Mouse (Mus musculus) olfactory bulb, adult 2 months (tissue): ENCODE data around the gene Ubac2. TPM values are rescaled to one million over a fixed set of nuclear protein-coding genes. Genes with fewer than 3 reads are reported as not detected.

Experiments used
- H3K27ac ChIP-seq: fragments of 200-500 bp; 2 replicates; pipeline ENCODE4 v1.5.1; 2012; ENCODE audit warnings: low read depth, low read length; ENCODE audit not compliant: insufficient read depth
- H3K4me1 ChIP-seq: fragments of 200-500 bp; 2 replicates; pipeline ENCODE4 v1.6.1; 2012; ENCODE audit warnings: low read length; ENCODE audit not compliant: control insufficient read depth, insufficient read depth
- H3K4me3 ChIP-seq: fragments of 200-500 bp; 2 replicates; pipeline ENCODE4 v1.5.1; 2012; ENCODE audit warnings: mild to moderate bottlenecking, low read depth, low read length, moderate library complexity; ENCODE audit not compliant: insufficient read depth
- CTCF ChIP-seq: fragments of 200-500 bp; IDR thresholded peaks from 2 replicates; pipeline ENCODE4 v1.5.1; 2012; ENCODE audit warnings: low read depth, mild to moderate bottlenecking, low read length, moderate library complexity; ENCODE audit not compliant: insufficient read depth
- POLR2A ChIP-seq: fragments of 200-500 bp; IDR thresholded peaks from 2 replicates; pipeline ENCODE4 v1.6.1; 2012; ENCODE audit warnings: mild to moderate bottlenecking, low read depth, low read length, moderate library complexity; ENCODE audit not compliant: insufficient read depth
- WGBS: fragments of 180-500 bp; shearing (Covaris S2); methylation state at CpG from one replicate; pipeline ENCODE4 v1.1.7; 2018; 5-methylcytosine and 5-hydroxymethylcytosine counted together
- polyA plus RNA-seq: library from polyadenylated mRNA; stranded (reverse); fragments of >200 nt; gene quantifications from 2 replicates; pipeline ENCODE4 v1.2.4, GENCODE M21; 2012; ENCODE audit warnings: low replicate concordance; ENCODE audit not compliant: missing spikeins, insufficient read depth, insufficient read length

Ubac2 gene
- polyA plus RNA-seq, 1 experiment = not detected

DNA sequence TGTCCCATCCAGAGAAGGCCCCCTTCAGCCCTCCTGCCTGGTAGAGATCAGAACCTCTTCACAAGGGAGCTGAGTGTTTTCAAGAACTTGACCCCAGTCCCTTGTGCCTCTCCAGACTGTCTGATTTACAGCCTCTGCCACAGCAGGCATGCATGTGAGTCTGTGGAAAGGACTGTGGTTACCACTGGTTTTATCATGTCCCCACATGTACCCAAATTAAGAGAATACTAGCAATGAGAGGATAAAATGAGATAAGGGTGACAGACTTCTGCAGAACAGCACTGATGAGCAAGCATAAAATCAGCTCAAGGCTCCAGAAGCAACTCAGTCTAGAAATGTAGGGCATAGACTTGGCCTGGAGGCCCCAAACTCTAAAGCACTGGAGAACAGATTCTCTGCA is 145.5 kb downstream of the Ubac2 start:
- no peak overlapping the region for H3K27ac ChIP-seq
- no peaks in the 10 kb centered on the region for H3K4me1 ChIP-seq
- TF ChIP-seq CTCF (no peak), POLR2A (no peak)
- H3K4me3 ChIP-seq = no peak overlapping the region

DNA sequence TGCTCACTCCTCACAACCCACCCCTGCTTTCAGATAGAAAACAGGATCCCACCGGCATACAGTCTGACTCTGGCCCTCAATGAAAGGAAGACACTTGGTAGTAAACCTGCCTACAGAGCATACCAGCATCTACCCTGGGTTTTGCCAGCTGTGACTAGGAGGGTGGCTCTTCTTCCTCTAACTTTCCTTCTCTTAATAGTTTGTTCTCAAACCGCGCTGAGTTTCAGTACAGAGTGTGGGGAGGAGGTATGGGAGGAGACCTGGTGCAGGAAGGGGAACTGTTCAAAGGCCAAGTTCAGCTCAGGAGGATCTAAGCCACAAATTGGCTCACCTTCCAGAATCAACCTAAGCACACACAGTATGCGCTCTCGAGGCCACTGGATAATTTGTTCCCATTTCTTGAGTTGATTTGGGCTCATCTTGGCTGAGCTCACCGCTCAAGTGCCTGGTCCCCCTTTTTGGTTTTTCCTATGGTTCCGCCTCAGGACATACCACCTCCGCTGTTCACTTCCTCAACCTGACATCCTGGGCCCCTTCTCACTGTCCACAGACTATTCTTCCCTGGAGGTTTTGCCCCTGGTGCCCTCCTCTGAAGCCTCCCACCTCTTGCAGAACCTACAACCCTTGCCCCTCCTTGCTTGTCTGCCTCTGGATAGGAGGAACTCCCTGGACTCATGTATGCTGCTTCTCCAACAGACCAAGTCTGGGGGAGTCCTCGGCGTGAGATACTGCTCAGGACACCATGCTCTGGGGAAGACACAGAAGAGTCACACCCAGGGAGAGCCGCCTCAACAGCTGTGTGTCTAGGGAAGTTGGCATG is 150.7 kb downstream of the Ubac2 start:
- WGBS = 81% methylated on average over 11 of the region's 11 CpGs
- Histone ChIP-seq H3K27ac (no peak overlapping the region), H3K4me1 (peaks cover 5% of the 10 kb centered on the region; the same call in 1 of the 2 replicates), H3K4me3 (no peak overlapping the region)
- TF ChIP-seq POLR2A = no peak
- TF ChIP-seq CTCF = no peak

DNA sequence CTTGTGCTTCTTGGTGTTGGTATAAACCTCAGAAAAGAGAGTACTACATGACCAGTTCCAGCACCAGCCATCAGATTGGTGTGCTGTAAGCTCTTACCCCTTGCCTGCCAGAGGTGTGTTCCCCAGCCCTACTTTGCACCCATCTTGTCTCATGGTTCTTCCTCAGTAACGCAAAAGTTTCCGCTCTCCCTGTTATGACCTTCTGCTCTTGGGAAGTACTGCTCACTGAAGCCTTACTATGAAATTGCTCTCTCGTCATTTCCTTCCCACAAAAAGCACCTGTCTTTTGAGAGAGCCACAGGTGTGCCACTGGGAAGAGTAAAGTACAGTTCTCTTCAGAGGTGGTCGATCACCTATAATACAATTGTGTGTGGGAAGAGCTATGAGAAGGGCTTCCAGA is 151.4 kb downstream of the Ubac2 start:
- TF ChIP-seq CTCF = no peak
- TF ChIP-seq POLR2A = no peak
- no peak overlapping the region for H3K27ac ChIP-seq
- WGBS = 95% methylated on average over 4 of the region's 4 CpGs

DNA sequence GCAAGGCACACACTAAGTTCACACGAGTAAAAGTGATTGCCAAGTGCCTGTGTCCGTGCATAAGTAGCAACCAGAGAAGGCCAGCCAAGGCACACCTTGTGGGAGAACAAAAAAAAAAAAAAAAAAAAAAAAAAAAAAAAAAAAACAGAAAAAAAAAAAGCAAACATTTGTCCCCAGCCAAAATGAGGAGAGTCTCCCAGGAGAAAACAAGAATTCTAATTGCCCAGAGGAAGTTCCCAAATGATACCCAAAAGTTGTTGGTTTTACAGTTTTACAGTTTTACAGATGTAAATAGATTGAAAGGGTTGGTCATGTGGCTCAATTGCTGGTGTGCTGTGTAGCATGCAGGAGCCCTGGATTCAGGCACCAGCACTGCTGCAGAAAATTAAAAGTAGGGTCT is 153.6 kb downstream of the Ubac2 start:
- no peak overlapping the region for H3K4me3 ChIP-seq
- TF ChIP-seq POLR2A = no peak
- TF ChIP-seq CTCF = no peak
- peaks cover 5% of the 10 kb centered on the region; the same call in 1 of the 2 replicates for H3K4me1 ChIP-seq
- no peak overlapping the region for H3K27ac ChIP-seq
- WGBS = 82% methylated on average over 2 of the region's 2 CpGs

More for the DNA sequence above, 151.4 kb downstream of the Ubac2 start:
- H3K4me3 ChIP-seq = no peak overlapping the region
- H3K4me1 ChIP-seq = peaks cover 5% of the 10 kb centered on the region; the same call in 1 of the 2 replicates

DNA sequence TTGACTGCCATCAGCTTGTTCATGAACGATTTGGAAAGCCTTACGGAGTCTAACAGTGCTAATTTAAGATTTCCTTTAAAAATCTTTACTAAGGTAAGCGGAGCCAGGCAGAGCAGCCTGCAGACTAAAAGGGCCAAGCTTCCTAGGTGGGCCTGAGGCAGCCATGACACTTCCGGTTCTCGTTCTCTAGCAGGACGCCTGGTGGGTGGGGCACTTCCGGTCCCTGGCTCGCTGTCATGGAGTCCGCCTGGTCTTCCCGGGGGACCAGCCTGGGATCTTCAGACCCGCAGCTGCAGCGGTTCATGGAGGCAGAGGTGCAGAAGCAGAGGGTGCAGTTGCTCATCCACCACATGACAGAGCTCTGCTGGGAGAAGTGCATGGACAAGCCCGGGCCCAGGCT is 156.0 kb downstream of the Ubac2 start, which contains the start of gene Timm8a2:
Timm8a2 (plus strand) TSS at position 224 of the 400 bp plus-strand sequence.
- Histone ChIP-seq H3K4me3 (no peak within 1 kb of the TSS), H3K4me1 (peaks cover 1% of the 10 kb centered on the region; the same call in 1 of the 2 replicates), H3K27ac (no peak within 1 kb of the TSS)
- 96% methylated on average over 13 of the region's 13 CpGs for WGBS
- TF ChIP-seq POLR2A = no peak
- TF ChIP-seq CTCF = no peak

DNA sequence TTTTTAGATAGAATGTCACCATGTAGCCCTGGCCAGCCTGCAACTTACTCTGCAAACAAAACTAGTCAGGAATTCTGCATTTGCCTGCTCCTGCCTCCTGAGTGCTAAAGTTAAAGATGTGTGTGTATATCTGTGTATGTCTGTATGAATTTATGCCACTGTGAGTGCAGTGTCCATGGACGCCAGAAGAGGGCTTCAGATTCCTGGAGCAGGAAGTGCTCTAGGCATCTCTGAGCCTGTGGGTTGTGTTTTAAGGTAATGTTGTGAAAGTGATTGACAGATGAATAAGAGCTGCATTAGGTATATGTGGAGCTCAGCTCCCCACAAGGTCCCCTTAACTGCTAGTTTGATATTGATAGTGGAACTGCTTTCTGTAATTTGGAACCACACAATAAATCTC is 156.8 kb downstream of the Ubac2 start:
- WGBS = 100% methylated on average over 1 of the region's 1 CpGs

DNA sequence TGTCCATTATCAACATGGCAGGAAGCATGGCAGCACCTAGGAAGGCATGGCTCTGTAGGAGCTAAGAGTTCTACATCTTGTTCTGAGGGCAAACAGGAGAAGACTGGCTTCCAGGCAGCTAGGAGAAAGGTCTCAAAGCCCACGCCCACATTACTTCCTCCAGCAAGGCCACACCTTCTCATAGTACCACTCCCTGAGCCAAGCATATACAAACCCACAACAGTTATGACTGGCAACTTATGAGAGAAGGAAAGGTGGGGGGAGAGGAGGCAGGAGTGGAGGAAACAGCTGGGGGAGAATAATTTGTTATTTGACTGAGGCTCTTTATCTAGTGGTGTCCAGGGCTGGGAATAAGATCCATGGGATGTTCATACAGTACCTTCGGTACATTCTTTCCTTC is 157.4 kb downstream of the Ubac2 start:
- no peak overlapping the region for H3K4me3 ChIP-seq

More for the DNA sequence above, 156.8 kb downstream of the Ubac2 start:
- TF ChIP-seq CTCF (no peak), POLR2A (no peak)
- Histone ChIP-seq H3K4me3 (no peak overlapping the region), H3K4me1 (no peaks in the 10 kb centered on the region), H3K27ac (no peak overlapping the region)

DNA sequence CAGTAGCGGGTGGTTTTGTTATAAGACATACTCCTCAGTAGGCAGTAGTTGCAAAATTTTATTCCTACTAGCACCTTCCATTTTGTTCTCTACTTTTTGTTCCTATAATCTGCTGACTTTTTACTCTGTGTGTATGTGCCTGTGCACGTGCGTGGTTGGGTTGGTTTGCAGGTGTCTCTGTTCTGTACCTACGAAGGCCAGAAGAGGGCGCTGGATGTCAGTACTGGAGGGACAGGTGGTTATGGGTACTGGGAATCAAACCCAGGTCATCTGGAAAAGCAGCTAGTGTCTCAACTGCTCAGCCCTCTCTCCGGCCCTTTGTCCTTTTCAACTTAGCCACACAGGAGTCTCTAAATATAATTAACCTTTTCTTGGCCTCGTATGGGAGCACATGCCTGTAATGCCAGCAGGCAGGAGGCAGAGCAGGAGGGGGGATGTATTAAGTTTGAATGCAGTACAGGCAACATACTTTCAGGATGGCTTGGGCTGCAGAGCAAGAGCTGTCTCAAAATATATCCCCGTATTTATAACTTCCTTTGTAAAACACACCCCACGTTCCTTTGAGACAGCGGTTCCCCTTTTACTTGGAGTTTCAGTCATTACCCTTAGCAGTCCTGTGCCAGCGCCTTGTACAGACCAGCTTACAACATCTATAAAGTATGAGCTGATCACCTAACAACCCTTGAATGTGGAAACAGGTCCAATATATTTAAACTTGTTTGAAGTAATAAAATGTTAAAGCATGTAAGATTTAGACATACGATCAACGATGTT is 160.6 kb downstream of the Ubac2 start:
- Histone ChIP-seq H3K4me3 (no peak overlapping the region), H3K27ac (no peak overlapping the region), H3K4me1 (no peaks in the 10 kb centered on the region)
- 87% methylated on average over 13 of the region's 13 CpGs for WGBS
- no peak for TF ChIP-seq CTCF
- no peak for TF ChIP-seq POLR2A

More for the DNA sequence above, 157.4 kb downstream of the Ubac2 start:
- no peaks in the 10 kb centered on the region for H3K4me1 ChIP-seq
- TF ChIP-seq CTCF = no peak
- TF ChIP-seq POLR2A = no peak
- no peak overlapping the region for H3K27ac ChIP-seq
- WGBS = 98% methylated on average over 2 of the region's 2 CpGs

DNA sequence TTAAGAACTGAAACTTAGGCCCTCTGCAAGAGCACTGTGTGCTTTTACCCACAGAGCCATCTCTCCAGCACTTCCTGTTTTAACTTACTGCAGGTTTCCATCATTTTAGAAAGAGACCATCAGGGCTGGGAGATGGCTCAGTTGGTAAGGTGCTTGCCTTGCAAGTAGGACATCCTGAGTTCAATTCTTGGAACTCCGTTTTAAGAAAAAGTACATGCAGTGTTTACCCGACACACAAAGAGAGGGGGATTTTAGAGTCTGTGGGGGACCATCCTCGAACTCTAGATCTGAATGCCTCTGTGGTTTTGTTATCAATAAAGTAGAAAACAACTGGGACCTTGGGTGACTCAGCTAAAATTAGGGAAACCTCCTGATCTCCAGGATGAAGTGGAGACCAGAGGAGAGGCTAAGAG is 163.0 kb downstream of the Ubac2 start:
- TF ChIP-seq CTCF (no peak), POLR2A (no peak)
- no peak overlapping the region for H3K4me3 ChIP-seq

More for the DNA sequence above, 163.0 kb downstream of the Ubac2 start:
- H3K27ac ChIP-seq = no peak overlapping the region
- WGBS = 89% methylated on average over 3 of the region's 3 CpGs
- no peaks in the 10 kb centered on the region for H3K4me1 ChIP-seq
